Mouse (Mus musculus) midbrain, embryonic 10.5 days (tissue): ENCODE results near the gene Rcan1. TPM values are rescaled to one million over a fixed set of nuclear protein-coding genes. Genes with fewer than 3 reads are reported as not detected.
"Not testable (repeated sequence)": the region's sequence is repeated elsewhere in the genome, so short reads cannot be mapped to it uniquely, and the experiment has no call there.

Experiments used
- DNase-seq: peaks from one replicate; pipeline ENCODE4 v3.0.0-alpha.2; 2017; ENCODE audit warnings: low spot score
- H3K27ac ChIP-seq: fragments of 300-500 bp; sonication (generic); replicated peaks from 2 replicates; pipeline ENCODE4 v1.5.1; 2016; ENCODE audit warnings: mild to moderate bottlenecking
- H3K27me3 ChIP-seq: fragments of 300-500 bp; sonication (generic); 2 replicates; pipeline ENCODE4 v1.6.1; 2016; ENCODE audit warnings: low read depth, mild to moderate bottlenecking; ENCODE audit not compliant: poor library complexity, severe bottlenecking
- H3K36me3 ChIP-seq: fragments of 300-500 bp; sonication (generic); 2 replicates; pipeline ENCODE4 v1.6.1; 2016; ENCODE audit warnings: mild to moderate bottlenecking, moderate library complexity
- H3K4me1 ChIP-seq: fragments of 300-500 bp; sonication (generic); 2 replicates; pipeline ENCODE4 v1.6.1; 2016
- H3K4me3 ChIP-seq: fragments of 300-500 bp; sonication (generic); 2 replicates; pipeline ENCODE4 v1.5.1; 2016; ENCODE audit warnings: mild to moderate bottlenecking, moderate library complexity
- H3K9me3 ChIP-seq: fragments of 300-500 bp; sonication (generic); replicated peaks from 2 replicates; pipeline ENCODE4 v1.6.1; 2016; ENCODE audit warnings: mild to moderate bottlenecking
- WGBS: fragments of 180-500 bp; shearing (Covaris S2); methylation state at CpG from one replicate; pipeline ENCODE4 v1.1.7; 2016; 5-methylcytosine and 5-hydroxymethylcytosine counted together
- polyA plus RNA-seq: library from polyadenylated mRNA; unstranded; fragments of >200 nt; fragmentation: Nextera tagmentation; extraction: Ambion mirVana; gene quantifications from 2 replicates; pipeline ENCODE4 v1.2.1, GENCODE M21; 2016

The Rcan1 gene
- polyA plus RNA-seq, 1 experiment from 2014 or later = 38.8 TPM

DNA sequence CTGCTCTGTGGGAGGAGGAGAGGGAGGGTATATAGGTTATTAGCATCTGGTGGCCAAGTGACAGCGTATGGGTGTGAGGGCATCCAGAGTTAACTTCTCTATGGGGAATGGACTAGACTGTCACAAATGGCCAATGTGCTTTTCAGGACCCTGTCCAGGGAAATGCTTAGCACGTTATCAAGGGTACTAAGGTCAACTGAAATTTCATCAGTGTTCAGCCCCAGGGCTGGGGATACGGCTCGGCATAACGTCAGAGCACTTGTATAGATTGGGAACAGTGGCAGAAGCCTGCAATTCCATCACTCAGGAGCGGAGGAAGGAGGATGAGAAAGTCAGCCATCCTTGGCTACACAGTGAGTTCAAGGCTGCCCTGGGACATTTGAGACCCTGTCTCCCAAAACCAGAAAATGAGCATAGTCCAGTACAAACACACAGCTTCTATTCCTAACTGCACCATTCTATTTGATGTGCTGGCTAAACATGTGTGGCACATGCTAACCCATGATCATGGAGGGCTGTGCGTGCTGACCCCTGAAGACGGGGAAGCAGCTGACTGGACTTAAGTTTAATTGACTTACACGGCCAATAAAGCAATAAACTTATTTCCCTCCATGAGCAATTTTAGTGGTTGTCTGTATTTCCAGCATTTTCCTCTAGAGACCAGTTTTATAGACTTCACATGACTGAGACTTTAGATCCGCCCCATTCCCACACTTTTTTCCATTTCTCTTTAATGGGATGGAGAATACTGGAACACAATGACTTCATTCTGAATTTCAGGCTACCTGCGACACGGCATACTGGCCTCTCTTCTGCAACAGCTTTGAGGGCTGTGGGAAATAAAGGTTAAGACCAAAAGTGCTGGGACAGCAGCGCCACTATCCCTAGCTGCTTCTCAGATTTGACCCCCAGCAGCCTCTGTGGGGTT lies 48.0 kb downstream of the Rcan1 start:
- 89% methylated on average over 13 of the region's 13 CpGs for WGBS
- no peaks in the 10 kb centered on the region for H3K9me3 ChIP-seq
- H3K36me3 ChIP-seq = 0 out of 2 replicates have a peak, but pooled peaks cover 2% of the 10 kb centered on the region
- peaks cover 33% of the 10 kb centered on the region for H3K4me1 ChIP-seq
- H3K27ac ChIP-seq = 0 out of 2 replicates have a peak overlapping the region, but pooled peaks have one; percentile 13
- DNase-seq = no peak
- H3K27me3 ChIP-seq = no peaks in the 10 kb centered on the region
- H3K4me3 ChIP-seq = no peak overlapping the region

GRCm38 (mm10) chr16:92421147-92421934 lies 49.3 kb downstream of the Rcan1 start:
- no peak for DNase-seq
- Histone ChIP-seq H3K4me1 (peaks cover 23% of the 10 kb centered on the region), H3K27me3 (no peaks in the 10 kb centered on the region), H3K4me3 (no peak overlapping the region), H3K36me3 (peaks cover 5% of the 10 kb centered on the region; the same call in 1 of the 2 replicates), H3K27ac (no peak overlapping the region), H3K9me3 (no peaks in the 10 kb centered on the region)
- WGBS = 75% methylated on average over 13 of the region's 13 CpGs

- H3K27ac ChIP-seq = no peak overlapping the region
- 96% methylated on average over 5 of the region's 5 CpGs for WGBS
- DNase-seq = no peak
- peaks cover 23% of the 10 kb centered on the region for H3K4me1 ChIP-seq
- H3K27me3 ChIP-seq = no peaks in the 10 kb centered on the region
- no peak overlapping the region for H3K4me3 ChIP-seq
- peaks cover 5% of the 10 kb centered on the region; the same call in 1 of the 2 replicates for H3K36me3 ChIP-seq
- no peaks in the 10 kb centered on the region for H3K9me3 ChIP-seq
Observed at GRCm38 (mm10) chr16:92420641-92421040, 50.0 kb downstream of the Rcan1 start.

GRCm38 (mm10) chr16:92419099-92419498 lies 51.6 kb downstream of the Rcan1 start:
- Histone ChIP-seq H3K9me3 (no peaks in the 10 kb centered on the region), H3K4me3 (no peak overlapping the region), H3K27me3 (no peaks in the 10 kb centered on the region), H3K27ac (no peak overlapping the region), H3K4me1 (peaks cover 29% of the 10 kb centered on the region), H3K36me3 (peaks cover 5% of the 10 kb centered on the region; the same call in 1 of the 2 replicates)
- DNase-seq = no peak
- 95% methylated on average over 12 of the region's 12 CpGs for WGBS

DNA sequence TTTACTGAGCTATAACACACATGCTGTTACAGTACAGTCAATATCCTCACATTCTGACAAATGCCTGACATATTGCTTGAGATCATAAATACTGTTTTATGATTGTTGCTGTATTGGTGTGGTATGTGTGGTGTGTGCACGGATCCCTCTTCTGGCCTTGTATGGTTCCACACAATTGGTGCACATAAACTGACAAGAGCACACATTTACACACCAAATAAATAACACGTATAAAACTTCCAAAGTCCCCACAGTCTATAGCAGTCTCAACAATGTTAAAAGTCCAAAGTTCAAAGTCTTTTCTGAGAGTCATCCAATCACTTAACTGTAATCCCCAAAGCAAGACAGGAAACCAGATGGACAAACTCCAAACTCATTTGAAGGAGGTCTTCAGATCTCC lies 53.4 kb downstream of the Rcan1 start:
- Histone ChIP-seq H3K9me3 (no peaks in the 10 kb centered on the region), H3K4me1 (peaks cover 32% of the 10 kb centered on the region), H3K27ac (no peak overlapping the region), H3K27me3 (no peaks in the 10 kb centered on the region), H3K4me3 (no peak overlapping the region), H3K36me3 (peaks cover 5% of the 10 kb centered on the region; the same call in 1 of the 2 replicates)
- DNase-seq = no peak
- 85% methylated on average over 2 of the region's 2 CpGs for WGBS

DNA sequence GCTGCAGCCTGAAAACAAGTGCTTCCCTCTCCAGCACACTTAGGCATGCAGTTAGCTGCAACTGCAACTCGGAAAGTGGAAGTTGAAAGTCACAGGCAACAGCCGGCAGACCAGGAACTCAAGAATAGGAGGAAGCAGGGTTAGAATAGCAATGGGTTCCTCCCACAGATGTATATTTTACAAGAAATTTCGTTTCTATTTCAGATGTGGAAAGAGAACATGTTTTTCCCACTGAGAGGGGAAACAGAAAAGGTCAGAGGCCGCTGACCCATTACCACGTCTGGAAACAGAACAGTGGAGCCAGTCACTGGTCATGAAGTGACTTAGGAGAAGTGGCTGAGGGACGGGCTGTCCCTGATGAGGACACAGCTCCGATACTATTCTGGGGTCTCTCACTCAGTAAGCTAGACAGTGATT lies 55.0 kb downstream of the Rcan1 start:
- Histone ChIP-seq H3K9me3 (no peaks in the 10 kb centered on the region), H3K27me3 (no peaks in the 10 kb centered on the region), H3K36me3 (peaks cover 5% of the 10 kb centered on the region; the same call in 1 of the 2 replicates), H3K4me1 (peaks cover 40% of the 10 kb centered on the region), H3K27ac (no peak overlapping the region), H3K4me3 (no peak overlapping the region)
- no peak for DNase-seq
- WGBS = 49% methylated on average over 7 of the region's 7 CpGs

- peaks cover 40% of the 10 kb centered on the region for H3K4me1 ChIP-seq
- H3K4me3 ChIP-seq, H3K9me3 ChIP-seq, DNase-seq, H3K27me3 ChIP-seq, H3K27ac ChIP-seq, H3K36me3 ChIP-seq: not testable (repeated sequence)
- 66% methylated on average over 6 of the region's 6 CpGs for WGBS
Observed at GRCm38 (mm10) chr16:92415038-92415437, 55.6 kb downstream of the Rcan1 start.

DNA sequence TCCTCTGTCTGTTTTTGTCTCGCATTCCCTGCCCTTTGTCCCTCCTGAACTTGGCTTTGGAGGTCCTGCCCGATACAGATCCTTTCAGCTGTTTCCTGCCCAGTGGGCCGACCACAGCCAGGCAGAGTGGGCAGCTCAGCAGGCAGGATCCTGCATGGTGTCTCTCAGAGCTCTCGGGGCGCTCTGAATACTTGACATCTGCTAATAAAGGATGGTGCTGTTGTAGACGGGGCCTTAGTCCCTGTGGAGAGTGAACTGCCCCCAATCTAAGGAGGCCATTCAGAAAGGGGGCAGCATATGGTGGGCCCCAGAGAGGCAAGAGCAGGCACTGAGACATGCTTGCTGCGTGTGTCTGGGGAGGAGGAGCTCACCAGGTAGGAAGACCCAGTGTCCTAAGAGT lies 57.8 kb downstream of the Rcan1 start:
- H3K4me1 ChIP-seq = peaks cover 40% of the 10 kb centered on the region
- 45% methylated on average over 7 of the region's 7 CpGs for WGBS
- no peak overlapping the region for H3K4me3 ChIP-seq
- H3K27ac ChIP-seq = peak overlapping the region; percentile 76
- DNase-seq = no peak
- H3K27me3 ChIP-seq = no peaks in the 10 kb centered on the region
- peaks cover 4% of the 10 kb centered on the region; the same call in 1 of the 2 replicates for H3K36me3 ChIP-seq
- H3K9me3 ChIP-seq = no peaks in the 10 kb centered on the region

- DNase-seq = no peak
- no peak overlapping the region for H3K4me3 ChIP-seq
- H3K36me3 ChIP-seq = no peaks in the 10 kb centered on the region
- H3K4me1 ChIP-seq = peaks cover 40% of the 10 kb centered on the region
- peak overlapping the region; percentile 76 for H3K27ac ChIP-seq
- H3K27me3 ChIP-seq = no peaks in the 10 kb centered on the region
- no peaks in the 10 kb centered on the region for H3K9me3 ChIP-seq
- WGBS = 78% methylated on average over 19 of the region's 19 CpGs
Observed at GRCm38 (mm10) chr16:92411981-92412706, 58.5 kb downstream of the Rcan1 start.

DNA sequence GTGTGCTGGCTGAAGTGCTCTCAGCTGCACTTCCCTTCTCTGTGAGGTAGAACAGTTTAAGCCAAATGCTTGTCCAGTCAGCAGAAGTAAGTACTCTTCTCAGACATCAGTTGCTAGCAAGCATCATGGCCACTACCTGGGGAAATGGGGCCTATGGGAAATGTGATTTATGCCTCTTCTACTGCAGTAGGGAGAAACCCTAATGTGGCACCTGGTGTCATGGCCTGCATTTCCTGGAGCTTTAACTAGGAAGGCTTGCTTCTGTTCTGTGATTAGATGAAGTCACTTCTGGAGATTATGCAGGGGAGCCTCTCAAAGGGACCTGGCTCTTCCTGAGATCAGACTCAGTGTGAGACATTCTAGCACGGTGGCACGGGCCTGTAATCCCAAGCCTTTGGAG lies 60.3 kb downstream of the Rcan1 start:
- Histone ChIP-seq H3K27me3 (no peaks in the 10 kb centered on the region), H3K27ac (no peak overlapping the region; the same call in 1 of the 2 replicates), H3K4me3 (no peak overlapping the region), H3K9me3 (no peaks in the 10 kb centered on the region), H3K4me1 (peaks cover 30% of the 10 kb centered on the region), H3K36me3 (no peaks in the 10 kb centered on the region)
- no peak for DNase-seq
- 77% methylated on average over 2 of the region's 2 CpGs for WGBS

DNA sequence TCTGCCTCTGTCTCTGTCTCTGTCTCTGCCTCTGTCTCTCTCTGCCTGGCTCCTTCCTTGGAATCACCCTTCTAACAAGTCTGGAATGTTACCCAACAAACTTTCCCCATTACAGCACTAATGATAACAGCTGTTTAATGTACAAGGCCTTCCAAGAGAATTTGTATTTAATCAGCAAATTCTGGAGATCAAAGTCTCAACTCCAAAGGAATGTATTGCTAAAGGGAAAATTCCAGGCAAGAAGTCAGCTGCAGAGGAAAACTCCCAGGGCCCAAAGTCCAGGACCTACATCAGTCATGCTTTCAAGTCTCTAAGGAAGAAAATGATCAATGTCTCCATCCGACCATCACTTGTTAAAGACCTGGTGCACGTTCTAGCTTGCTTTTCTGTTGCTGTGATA lies 62.8 kb downstream of the Rcan1 start:
- 94% methylated on average over 2 of the region's 2 CpGs for WGBS
- H3K4me3 ChIP-seq = no peak overlapping the region
- no peaks in the 10 kb centered on the region for H3K27me3 ChIP-seq
- H3K4me1 ChIP-seq = peaks cover 23% of the 10 kb centered on the region
- DNase-seq = no peak
- H3K36me3 ChIP-seq = no peaks in the 10 kb centered on the region
- H3K9me3 ChIP-seq = no peaks in the 10 kb centered on the region
- H3K27ac ChIP-seq = no peak overlapping the region

GRCm38 (mm10) chr16:92404141-92404540 lies 66.5 kb downstream of the Rcan1 start:
- Histone ChIP-seq H3K27ac (no peak overlapping the region), H3K9me3 (no peaks in the 10 kb centered on the region), H3K36me3 (no peaks in the 10 kb centered on the region), H3K4me3 (no peak overlapping the region), H3K4me1 (peaks cover 41% of the 10 kb centered on the region), H3K27me3 (peaks cover 15% of the 10 kb centered on the region; the same call in 1 of the 2 replicates)
- WGBS = 94% methylated on average over 2 of the region's 2 CpGs
- DNase-seq = no peak
